Mouse (Mus musculus): ENCODE measurements at regions not wholly inside any gene's neighbourhood (a gene's known extent, or its start where the extent isn't known, plus 50 kb on each side); places are given as distances from the start of the nearest gene placed in this dataset.
A peak's percentile ranks its signal among the peaks of the same experiment; 100 is the strongest.

DNA sequence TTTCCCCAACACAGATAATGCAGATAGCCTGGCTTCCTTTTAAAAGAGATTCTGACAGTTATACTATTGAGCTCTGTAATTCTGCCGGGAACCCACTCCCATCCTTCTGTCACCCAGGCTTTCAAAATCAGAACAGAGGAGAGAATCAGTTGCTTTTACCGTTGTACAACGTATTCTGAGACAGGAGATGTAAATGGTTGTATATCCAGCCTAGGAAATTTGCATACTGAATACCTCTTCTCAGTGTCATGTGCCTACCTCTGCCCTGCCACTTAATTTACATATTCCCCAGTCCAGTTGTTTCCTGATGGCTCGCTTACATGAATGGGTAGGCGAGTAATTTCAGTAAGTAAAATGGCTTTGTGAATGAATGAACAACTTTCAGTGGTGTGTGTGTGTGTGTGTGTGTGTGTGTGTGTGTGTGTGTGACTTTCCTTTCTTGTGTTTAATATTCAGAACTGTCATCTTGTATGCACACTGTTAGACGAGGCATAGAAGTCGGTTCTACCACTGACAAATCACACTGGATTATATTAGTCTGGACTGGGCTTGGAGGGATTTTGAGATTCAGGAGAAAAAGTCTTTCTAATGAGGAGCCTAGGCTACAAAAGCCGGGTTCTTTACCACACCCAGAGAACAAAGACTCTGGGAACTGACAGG, 282.2 kb upstream of the Cdh6 start:
- DNase-seq = no peak

DNA sequence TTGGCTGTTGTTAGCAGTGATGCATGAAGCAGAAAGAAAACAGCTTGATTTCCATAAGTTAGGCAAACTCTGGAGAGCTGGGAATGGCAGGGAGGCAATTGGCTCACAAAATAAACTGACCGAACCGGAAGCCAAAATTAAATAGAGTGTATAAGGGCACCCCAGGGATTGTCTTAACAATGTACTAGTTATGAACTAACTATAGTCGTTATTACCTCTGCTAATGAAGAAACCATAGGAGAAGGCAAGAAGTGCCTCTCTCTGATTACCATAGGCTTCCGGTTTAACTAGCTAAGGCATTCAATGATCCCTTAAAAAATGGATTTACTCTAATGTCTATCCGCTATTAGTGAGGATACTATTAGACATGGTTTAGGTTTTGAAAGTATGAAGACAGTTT, 276.9 kb upstream of the Cdh6 start:
- no peak for DNase-seq

DNA sequence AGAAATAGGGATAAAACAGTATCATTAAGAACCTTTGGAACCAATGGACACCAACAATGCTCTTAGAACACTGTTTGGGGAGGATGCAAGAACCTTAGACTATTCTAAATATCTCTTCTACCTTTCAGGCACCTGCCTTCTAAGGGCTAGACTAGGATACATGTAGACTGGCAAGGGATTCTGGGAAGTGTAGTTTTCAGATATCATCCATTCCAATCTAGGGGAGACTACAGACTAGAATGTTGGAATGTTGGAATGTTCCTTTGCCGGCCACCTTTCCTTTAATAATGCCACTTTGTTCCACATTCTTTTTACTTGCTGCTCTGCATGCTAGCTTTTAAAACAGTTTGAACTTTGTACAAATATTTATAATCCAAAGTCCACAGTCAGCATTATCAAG, 261.1 kb upstream of the Cdh6 start:
- no peak for DNase-seq

GRCm38 (mm10) chr15:13432971-13433370, 259.5 kb upstream of the Cdh6 start:
- no peak for DNase-seq

DNA sequence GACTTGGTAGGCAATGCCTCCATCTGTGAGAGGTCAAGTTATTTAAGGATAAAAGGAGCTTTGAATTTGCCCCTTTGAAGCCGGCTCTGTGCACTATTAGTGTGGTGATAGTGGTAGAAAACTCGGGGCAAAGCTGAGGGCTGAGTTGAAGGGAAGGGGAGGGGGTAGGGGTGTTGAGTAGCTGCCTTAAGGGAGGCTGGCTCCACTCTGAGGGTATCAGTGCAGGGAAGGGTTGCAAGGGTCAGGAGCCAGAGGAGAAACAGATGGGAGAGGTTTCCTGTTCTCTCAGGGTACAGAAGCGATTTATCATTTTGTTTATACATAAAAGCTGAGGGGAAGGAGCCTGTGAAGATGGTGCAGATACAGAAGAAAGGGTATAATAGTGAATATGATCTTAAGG, 246.1 kb upstream of the Cdh6 start:
- DNase-seq = no peak

DNA sequence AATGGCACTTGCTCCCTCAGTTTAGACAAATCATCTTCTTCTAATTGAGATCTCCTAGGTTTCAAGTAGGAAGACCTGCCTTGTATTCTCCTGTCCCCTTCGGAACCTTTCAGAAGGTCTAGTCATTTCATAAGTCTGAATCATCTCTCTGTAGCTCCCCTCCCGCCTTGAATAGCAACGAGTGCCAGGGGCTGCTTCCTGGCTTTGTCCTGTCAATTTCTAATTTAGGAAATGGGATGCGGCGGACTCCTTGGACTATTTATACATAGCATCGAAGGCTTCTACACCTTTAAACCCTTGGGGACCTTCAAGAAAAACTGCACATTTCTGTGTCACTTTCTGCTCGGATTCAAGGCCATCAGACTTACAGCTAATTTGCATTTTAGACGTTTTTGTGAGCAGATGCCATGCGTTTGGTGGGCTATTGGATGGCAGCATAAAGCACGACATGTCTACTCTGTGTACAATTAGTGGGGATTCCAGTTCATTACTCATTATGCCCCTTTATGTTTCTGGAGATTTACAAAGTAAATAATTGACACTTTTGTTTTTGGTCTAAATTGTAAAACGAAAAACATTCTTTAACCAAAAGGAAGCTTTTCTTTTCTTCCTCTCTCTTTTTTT, 236.7 kb upstream of the Cdh6 start:
- no peak for DNase-seq

- DNase-seq = no peak
These were observed 219.7 kb upstream of the Cdh6 start for GRCm38 (mm10) chr15:13393155-13393554.

DNA sequence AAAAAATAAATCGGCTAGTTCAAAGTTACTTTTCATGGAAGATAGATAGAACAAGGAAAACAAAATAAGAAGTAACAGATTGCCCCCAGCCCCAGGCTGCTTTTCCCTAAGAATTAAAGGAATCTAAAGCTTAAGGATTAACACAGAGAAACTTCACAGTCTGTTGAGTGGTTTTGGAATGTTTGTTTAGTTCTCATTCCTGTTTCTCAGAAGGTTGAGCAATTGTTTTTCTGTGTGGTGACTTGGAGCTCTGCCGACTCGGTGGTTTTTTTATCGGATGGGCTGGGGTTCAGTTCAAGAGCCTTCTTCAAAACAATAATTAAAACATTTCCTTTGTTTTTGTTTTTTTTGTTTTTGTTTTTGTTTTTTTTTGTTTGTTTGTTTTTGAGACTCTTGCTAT, 217.9 kb upstream of the Cdh6 start:
- no peak for DNase-seq

DNA sequence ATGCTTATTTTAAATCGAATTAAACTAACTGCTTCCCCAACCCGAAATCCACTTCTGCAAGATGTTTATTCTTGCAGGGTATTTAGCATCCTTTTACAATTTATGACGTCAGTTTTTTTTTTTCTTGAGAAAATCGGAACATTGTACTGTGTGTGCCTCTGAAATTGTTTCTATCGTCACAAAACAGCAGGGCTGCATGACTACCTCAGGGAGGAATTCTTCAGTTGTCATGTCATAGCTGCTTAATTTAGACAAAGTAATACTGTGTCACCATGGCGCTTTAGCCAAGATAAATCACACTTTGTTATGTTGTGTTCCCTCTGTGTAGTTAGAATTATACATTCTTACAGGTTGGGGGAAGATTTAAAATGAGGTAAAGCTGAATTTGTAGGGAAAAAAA, 211.3 kb upstream of the Cdh6 start:
- no peak for DNase-seq

GRCm38 (mm10) chr15:13375590-13375989, 202.1 kb upstream of the Cdh6 start:
- no peak for DNase-seq

DNA sequence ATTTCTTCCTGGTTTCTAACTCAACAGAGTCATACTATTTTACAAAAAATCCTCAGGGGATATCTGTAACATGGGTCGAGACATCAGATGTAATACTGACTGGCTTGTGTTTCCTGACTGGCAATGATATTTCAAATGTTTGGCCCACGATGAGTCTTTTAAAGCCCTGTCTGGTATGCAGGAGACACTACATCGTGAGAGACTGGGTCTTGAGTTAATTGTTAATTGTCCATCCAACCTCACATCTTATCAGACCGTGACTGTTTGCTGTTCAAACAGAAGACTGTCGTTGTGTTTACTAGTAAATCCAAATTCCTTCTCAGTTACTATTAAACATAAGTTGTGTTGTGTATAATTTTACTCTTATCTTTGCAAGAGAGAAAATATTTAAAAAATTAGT, 195.3 kb upstream of the Cdh6 start:
- DNase-seq = no peak

DNA sequence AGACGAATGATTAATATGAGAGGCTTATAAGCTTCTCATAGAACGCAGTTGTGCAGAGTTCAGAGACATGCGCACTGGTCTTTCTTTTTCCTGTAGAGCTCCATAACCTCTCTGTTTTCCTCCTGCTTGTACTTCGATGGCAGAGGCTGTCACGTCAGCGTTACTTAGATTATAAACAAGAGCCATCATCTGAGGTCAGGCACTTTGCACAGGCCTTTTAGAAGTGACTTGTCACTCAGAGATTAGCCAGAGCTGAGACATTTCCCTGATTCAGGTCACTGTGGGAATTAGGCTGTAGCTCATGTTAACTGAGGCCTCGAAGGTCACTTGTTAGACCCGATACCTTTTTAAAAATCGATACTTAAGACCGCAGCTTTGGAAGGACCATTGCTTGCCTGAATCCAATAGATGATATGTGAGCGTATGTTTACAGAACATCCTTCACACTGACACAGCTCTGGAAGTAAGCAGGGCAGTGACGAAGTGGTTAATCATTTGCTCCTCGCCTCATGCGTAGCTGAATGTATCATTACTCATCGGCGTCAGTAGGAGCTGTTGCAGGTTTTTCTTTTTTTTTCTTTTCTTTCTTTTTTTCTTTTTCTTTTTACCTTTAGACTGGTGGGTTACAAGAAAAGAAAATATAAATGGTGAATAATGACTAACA, 193.9 kb upstream of the Cdh6 start:
- DNase-seq = no peak

DNA sequence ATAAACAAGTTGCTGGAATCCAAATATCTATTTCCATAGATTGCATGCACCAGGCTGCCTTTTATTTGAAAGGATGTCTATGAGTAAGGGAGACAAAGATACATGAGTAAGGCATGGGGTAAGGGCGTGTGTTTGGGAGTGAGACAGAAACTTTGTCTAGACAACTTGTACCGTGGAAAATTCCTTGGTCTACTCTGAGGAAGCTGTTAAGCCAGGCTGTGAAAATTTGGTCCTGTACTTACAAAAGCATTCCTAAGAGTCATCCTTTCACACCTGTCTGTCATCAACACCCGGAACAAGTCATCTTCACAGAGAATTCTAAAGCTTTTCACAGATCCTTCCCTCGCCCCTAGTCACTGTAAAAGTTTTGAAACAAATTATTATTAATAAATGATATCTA, 193.1 kb upstream of the Cdh6 start:
- no peak for DNase-seq

GRCm38 (mm10) chr15:13360741-13361140, 187.3 kb upstream of the Cdh6 start:
- no peak for DNase-seq

DNA sequence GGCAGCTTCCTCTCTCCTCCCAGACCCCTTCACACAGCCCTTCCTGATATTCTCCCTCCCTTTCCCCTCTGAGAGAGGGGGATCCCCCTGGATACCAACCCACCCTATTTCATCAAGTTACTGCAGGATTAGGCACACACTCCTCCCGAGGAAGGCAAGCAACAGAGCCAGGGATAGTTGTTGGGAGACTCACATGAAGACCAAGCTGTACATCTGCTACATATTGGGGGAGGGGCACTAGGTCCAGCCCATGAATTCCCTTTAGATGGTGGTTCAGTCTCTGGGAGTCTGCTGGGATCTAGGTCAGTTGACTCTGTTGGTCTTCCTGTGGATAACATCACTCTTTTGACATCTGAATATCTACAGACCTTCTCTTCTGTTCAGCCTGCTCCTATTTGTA, 185.6 kb upstream of the Cdh6 start:
- DNase-seq = no peak

DNA sequence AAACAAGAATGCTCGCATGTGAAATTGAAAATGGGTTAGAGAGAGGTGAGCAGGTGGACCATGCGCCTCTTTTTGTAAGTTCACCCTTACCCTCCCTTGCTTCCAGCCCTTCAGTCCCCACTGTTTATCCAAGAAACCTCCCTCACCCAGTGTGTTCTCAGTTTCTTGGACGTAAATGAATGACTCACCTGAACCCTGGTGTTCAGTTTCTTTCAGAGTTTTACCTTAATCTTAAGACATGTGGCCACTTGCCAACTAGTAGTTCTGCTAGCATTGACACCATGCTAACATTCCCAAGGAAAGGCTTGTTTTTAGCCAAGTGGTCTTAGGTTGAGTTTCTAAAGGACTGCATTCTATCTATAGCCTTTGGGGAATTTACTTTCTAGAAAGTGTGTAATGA, 176.8 kb upstream of the Cdh6 start:
- no peak for DNase-seq

DNA sequence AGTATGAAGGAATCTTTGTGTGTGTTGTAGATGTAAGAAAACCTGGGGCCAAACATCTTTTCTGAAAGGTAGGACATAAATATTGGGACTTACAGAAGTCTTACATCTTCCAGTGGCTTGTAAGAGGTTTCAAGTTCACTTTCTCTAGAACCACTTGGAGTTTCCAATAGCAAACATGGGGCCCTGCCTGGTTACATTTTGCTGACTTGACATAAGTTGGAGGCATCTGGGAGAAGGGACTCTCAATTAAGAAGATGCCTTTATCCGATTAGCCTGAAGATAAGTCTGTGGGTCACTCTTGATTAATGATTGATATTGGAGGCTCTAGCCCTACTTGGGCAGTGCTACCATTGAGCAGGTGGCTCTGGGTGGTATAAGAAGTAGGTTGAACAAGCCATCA, 162.9 kb upstream of the Cdh6 start:
- no peak for DNase-seq

GRCm38 (mm10) chr15:13324439-13324838, 151.0 kb upstream of the Cdh6 start:
- DNase-seq = no peak

GRCm38 (mm10) chr15:13320599-13321348, 147.3 kb upstream of the Cdh6 start:
- DNase-seq = no peak

GRCm38 (mm10) chr15:13304562-13304961, 131.1 kb upstream of the Cdh6 start:
- peak; percentile 13 for DNase-seq

DNA sequence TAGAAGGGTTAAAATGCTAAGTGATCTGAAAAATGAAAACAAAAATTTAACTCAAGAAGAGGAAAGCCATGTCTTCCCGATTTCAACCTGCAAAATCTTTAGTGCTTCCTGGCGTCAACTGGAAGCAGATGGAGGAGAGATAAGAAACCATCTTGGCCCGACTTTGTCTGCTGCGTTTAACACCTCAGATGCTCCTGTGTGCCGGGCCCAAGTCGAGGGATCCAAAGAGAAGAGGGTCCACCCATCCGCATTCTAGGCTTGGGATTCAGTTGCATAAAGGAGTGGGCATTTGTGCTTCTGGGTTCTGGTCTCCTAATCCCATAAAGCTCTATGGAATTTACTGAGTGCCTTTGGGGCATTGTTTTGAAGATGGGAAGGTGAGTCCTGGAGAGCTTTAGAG, 130.0 kb upstream of the Cdh6 start:
- no peak for DNase-seq

- no peak for DNase-seq
These were observed 129.2 kb upstream of the Cdh6 start for GRCm38 (mm10) chr15:13302672-13303071.

GRCm38 (mm10) chr15:13296967-13297366, 123.5 kb upstream of the Cdh6 start:
- no peak for DNase-seq

GRCm38 (mm10) chr15:13289064-13289463, 115.6 kb upstream of the Cdh6 start:
- no peak for DNase-seq
